Mouse (Mus musculus): ENCODE measurements around the gene Zcchc3.

- TF ChIP-seq CTCF (IDR thresholded peaks at IDR 0.05; ENCODE audit: borderline replicate concordance, insufficient read depth, low read depth, low read length) (no peak), POLR2A (IDR thresholded peaks at IDR 0.05; ENCODE audit: borderline replicate concordance, insufficient read depth, low read length) (no peak)
Measured at GRCm38 (mm10) chr2:152409781-152410180, 5.0 kb downstream of the Zcchc3 start.
